Mouse (Mus musculus) thymus, adult 2 months (tissue): Measurements from ENCODE around the gene Rdh9.
"Not testable (repeated sequence)": the region's sequence is repeated elsewhere in the genome, so short reads cannot be mapped to it uniquely, and the experiment has no call there.

ENCODE experiments used
- CTCF ChIP-seq: fragments of 200-500 bp; IDR thresholded peaks from 2 replicates; pipeline ENCODE4 v1.5.1; 2012; ENCODE audit warnings: mild to moderate bottlenecking, control low read depth, low read length, moderate library complexity, borderline replicate concordance; ENCODE audit not compliant: control insufficient read depth, poor library complexity, insufficient read depth; ENCODE audit errors: extremely low read depth
- POLR2A ChIP-seq: fragments of 200-500 bp; IDR thresholded peaks from 2 replicates; pipeline ENCODE4 v1.6.1; 2012; ENCODE audit warnings: mild to moderate bottlenecking, low read length, control low read depth, moderate library complexity; ENCODE audit not compliant: control insufficient read depth, poor library complexity, insufficient read depth; ENCODE audit errors: extremely low read depth

- not testable (repeated sequence) for TF ChIP-seq CTCF, POLR2A
These were observed 13.3 kb upstream of the Rdh9 start for GRCm38 (mm10) chr10:127762926-127763325.
